Mouse (Mus musculus) liver, embryonic 14.5 days (tissue): ENCODE data around the gene Gcnt4.

ENCODE experiments used
- CTCF ChIP-seq: IDR thresholded peaks from 2 replicates; pipeline ENCODE4 v1.5.1; 2016; ENCODE audit warnings: antibody characterized with exemption, low read depth, control low read depth
- EP300 ChIP-seq: IDR thresholded peaks from 2 replicates; pipeline ENCODE4 v1.6.1; 2016; ENCODE audit warnings: antibody characterized with exemption, low read depth

DNA sequence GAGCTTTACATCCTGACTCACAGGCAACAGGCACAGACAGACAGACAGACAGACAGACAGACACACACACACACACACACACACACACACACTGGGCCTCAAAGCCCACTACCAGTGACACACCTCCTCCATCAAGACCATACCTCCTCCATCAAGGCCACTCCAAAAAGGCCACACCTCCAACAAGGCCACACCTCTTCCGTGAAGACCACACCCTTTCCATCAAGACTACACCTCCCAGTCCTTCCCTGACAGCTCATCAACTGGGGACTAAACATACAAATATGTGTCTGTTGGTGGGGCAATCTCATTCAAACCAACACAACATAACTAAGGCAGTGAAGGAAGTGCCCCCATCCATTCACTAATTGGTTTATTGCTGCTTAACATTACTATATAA lies 72.6 kb downstream of the Gcnt4 start:
- TF ChIP-seq CTCF (no peak), EP300 (no peak)
